Mouse (Mus musculus) kidney, adult 2 months (tissue): ENCODE data around the gene Acot10. TPM values are rescaled to one million over a fixed set of nuclear protein-coding genes. Genes with fewer than 3 reads are reported as not detected.
"Not testable (repeated sequence)": the region's sequence is repeated elsewhere in the genome, so short reads cannot be mapped to it uniquely, and the experiment has no call there.

Experiments
- DNase-seq: peaks from one replicate; pipeline ENCODE4 v3.0.0; 2021
- H3K27ac ChIP-seq: fragments of 200-500 bp; 2 replicates; pipeline ENCODE4 v1.5.1; 2012; ENCODE audit warnings: low read depth, low read length, control low read depth, inconsistent platforms; ENCODE audit not compliant: insufficient read depth
- H3K27me3 ChIP-seq: fragments of 200-500 bp; replicated peaks from 2 replicates; pipeline ENCODE4 v1.6.1; 2012; ENCODE audit warnings: mild to moderate bottlenecking, moderate library complexity, low read length, inconsistent platforms; ENCODE audit not compliant: control insufficient read depth, insufficient read depth
- H3K36me3 ChIP-seq: fragments of 200-500 bp; 2 replicates; pipeline ENCODE4 v1.6.1; 2012; ENCODE audit warnings: mild to moderate bottlenecking, moderate library complexity, low read length, inconsistent platforms; ENCODE audit not compliant: control insufficient read depth, insufficient read depth
- H3K4me1 ChIP-seq: fragments of 200-500 bp; 2 replicates; pipeline ENCODE4 v1.6.1; 2011; ENCODE audit warnings: low read length; ENCODE audit not compliant: control insufficient read depth, insufficient read depth
- H3K4me3 ChIP-seq: fragments of 200-500 bp; 2 replicates; pipeline ENCODE4 v1.5.1; 2011; ENCODE audit warnings: mild to moderate bottlenecking, low read depth, low read length, control low read depth; ENCODE audit not compliant: insufficient read depth
- CTCF ChIP-seq: fragments of 200-500 bp; conservative IDR thresholded peaks from 2 replicates; pipeline ENCODE4 v1.5.1; 2011; ENCODE audit warnings: low read depth, mild to moderate bottlenecking, control low read depth, low read length, moderate library complexity, mixed read lengths; ENCODE audit not compliant: insufficient read depth, insufficient read length
- POLR2A ChIP-seq: fragments of 200-500 bp; IDR thresholded peaks from one replicate; pipeline ENCODE4 v1.6.1; 2011; ENCODE audit warnings: low read depth, low read length, control low read depth
- WGBS: fragments of 180-500 bp; shearing (Covaris S2); methylation state at CpG from one replicate; pipeline ENCODE4 v1.1.7; 2018; 5-methylcytosine and 5-hydroxymethylcytosine counted together
- polyA plus RNA-seq: library from polyadenylated mRNA; depleted of rRNA; stranded (reverse); fragments of >200 nt; gene quantifications from 2 replicates; pipeline ENCODE4 v1.2.3, GENCODE M21; 2012; rRNA removed

The Acot10 gene
- polyA plus RNA-seq, result not detected in 2 replicates

DNA sequence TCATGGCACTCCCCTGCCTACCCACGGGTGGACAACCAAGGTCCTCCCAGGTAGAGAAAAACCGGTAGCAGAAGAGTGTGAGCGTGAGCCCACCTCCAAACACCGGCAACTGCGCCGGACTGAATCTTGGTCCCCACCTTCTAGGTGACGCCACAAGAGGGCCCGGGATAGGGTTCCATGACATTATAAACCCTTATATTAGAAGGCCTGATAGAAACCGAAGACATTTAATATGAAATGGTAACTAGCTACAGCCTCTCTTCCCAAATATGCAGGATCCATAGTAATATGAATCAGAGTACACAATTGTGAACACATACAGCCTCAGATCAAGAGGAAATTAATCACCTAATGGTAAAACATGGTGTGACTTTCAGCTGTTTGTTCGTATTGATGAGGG is at the start of gene Acot10:
TSS of gene Acot10 (minus strand) at position 101 of the 400 bp plus-strand sequence.
- no peaks in the 10 kb centered on the region for H3K36me3 ChIP-seq
- H3K4me1 ChIP-seq, result no peaks in the 10 kb centered on the region
- H3K4me3 ChIP-seq, result no peak within 1 kb of the TSS
- no peak for DNase-seq
- H3K27me3 ChIP-seq, result no peaks in the 10 kb centered on the region
- no peak within 1 kb of the TSS for H3K27ac ChIP-seq
- 88% methylated on average over 10 of the region's 10 CpGs for WGBS
- TF ChIP-seq CTCF (no peak), POLR2A (no peak)

DNA sequence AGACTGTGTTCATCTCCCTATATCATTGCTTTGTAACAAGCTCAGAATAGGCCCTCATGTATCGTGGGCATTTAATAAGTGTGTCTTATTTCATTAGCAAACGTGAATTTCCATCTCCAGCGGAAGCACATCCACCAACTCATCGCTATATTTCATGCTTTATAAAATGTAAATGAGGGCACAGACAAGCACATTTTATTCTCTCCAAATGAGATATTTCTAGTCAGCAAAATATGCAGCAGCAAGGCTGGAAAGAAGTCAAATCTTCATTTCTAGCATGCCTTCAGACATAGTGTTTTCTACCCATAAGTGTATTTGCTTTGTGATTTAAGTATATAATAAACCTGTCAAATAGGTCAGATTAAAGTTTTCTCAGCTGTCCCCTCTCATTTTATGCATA is 45.3 kb upstream of the Acot10 start:
- WGBS, result 74% methylated on average over 4 of the region's 4 CpGs
- H3K4me3 ChIP-seq, result no peak overlapping the region

DNA sequence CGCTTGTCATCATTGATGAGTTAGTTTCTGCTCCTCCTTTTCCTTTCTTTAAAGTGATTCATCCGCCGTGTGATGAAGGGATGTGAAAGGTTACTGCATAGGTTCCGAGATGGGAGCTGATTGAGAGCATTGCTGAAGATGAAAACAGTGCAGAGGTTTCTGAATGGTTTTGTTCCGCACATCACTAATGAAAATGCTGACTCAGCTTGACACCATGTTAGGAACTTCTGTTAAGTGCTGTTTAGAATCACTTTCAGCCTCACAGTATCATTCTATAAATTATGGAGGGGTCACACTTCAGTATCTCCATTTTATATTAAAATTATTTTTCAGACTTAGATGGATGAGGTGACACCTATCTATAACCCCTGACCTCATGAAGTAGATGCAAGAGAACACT is 29.7 kb upstream of the Acot10 start:
- no peaks in the 10 kb centered on the region for H3K36me3 ChIP-seq
- H3K4me3 ChIP-seq, result no peak overlapping the region
- 74% methylated on average over 5 of the region's 5 CpGs for WGBS
- TF ChIP-seq CTCF (no peak), POLR2A (no peak)
- H3K27ac ChIP-seq, result no peak overlapping the region
- no peak for DNase-seq
- no peaks in the 10 kb centered on the region for H3K4me1 ChIP-seq
- no peaks in the 10 kb centered on the region for H3K27me3 ChIP-seq

More for the DNA sequence above, 45.3 kb upstream of the Acot10 start:
- no peaks in the 10 kb centered on the region for H3K27me3 ChIP-seq
- H3K4me1 ChIP-seq, result no peaks in the 10 kb centered on the region
- no peaks in the 10 kb centered on the region for H3K36me3 ChIP-seq
- DNase-seq, result no peak
- no peak overlapping the region for H3K27ac ChIP-seq
- TF ChIP-seq CTCF, result no peak
- no peak for TF ChIP-seq POLR2A

DNA sequence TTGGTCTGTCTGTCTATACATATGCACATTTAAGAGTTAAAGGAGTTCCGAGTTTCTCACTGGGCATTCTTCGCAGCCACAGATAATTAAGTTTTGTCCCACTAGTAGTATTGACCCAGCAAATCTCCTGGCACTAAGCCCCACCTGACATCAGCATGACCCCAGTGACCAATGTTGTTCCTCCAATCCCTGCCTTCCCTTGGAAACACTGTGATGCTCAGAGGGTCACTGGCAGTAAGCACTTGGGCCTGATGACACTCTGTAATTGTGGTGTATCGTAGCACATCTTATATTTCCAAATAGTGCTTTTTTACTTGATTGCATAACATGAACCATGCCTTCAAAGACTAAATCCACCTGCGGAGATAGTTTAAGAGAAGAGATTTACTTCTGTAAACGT is 17.6 kb upstream of the Acot10 start:
- Histone ChIP-seq H3K36me3 (no peaks in the 10 kb centered on the region), H3K27ac (no peak overlapping the region), H3K4me1 (no peaks in the 10 kb centered on the region), H3K27me3 (no peaks in the 10 kb centered on the region), H3K4me3 (no peak overlapping the region)
- 75% methylated on average over 5 of the region's 5 CpGs for WGBS
- DNase-seq, result no peak
- TF ChIP-seq CTCF, result no peak
- no peak for TF ChIP-seq POLR2A

DNA sequence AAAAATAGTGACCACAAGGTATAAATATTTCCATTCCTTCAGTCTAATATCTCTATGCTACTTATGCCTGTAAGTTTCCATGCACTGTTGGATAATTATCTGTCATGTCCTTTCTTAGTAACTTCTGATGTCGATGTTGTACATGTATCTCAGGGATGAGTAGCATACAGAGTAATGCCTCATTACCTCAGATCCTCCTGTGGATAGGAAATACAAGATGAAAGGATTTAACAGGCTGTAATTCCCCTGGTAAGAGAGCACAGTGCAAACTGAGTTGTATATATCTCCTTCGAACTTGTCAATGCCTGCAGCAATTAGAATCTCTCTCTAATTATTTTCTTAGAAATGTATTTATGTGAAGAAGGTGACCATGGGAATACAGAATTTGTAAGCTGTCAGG is 16.2 kb upstream of the Acot10 start:
- no peak for TF ChIP-seq CTCF
- TF ChIP-seq POLR2A, result no peak
- Histone ChIP-seq H3K4me1 (no peaks in the 10 kb centered on the region), H3K4me3 (no peak overlapping the region), H3K27me3 (no peaks in the 10 kb centered on the region), H3K27ac (no peak overlapping the region), H3K36me3 (no peaks in the 10 kb centered on the region)
- DNase-seq, result no peak
- 46% methylated on average over 2 of the region's 2 CpGs for WGBS

DNA sequence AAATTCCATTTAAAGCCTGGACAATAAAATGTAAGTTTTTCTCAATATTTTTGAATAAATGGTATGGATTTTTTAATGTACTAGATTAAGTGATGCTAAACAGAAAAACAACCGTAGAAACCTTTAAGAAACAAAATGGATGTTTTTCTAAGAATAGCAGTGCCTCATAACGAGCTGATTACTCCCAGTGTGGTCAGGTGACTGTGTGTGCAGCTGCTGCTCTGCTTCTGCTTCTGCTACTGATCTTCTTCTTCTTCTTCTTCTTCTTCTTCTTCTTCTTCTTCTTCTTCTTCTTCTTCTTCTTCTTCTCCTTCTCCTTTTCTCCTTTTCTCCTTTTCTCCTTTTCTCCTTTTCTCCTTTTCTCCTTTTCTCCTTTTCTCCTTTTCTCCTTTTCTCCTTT is 3.0 kb upstream of the Acot10 start:
- H3K27ac ChIP-seq, H3K4me3 ChIP-seq, H3K36me3 ChIP-seq, DNase-seq, H3K4me1 ChIP-seq, H3K27me3 ChIP-seq: not testable (repeated sequence)
- 44% methylated on average over 2 of the region's 2 CpGs for WGBS

DNA sequence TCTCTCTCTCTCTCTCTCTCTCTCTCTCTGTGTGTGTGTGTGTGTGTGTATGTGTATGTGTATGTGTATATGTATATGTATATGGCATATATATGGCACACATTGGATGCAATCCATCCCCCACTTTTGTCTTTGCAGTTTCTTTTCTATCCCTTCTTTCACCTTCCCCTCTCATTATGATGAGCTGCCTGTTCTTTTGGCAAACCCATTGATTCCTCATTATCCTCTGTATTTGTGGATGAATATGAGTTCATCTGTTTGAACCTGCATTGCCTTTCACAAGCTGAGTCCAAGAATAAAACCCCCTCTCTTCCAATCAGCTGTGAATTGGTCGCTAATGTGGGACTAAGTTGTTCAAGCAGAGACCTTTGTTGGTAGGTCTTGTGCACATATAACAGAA is 1.4 kb upstream of the Acot10 start:
- 69% methylated on average over 1 of the region's 1 CpGs for WGBS
- TF ChIP-seq CTCF (no peak), POLR2A (no peak)

DNA sequence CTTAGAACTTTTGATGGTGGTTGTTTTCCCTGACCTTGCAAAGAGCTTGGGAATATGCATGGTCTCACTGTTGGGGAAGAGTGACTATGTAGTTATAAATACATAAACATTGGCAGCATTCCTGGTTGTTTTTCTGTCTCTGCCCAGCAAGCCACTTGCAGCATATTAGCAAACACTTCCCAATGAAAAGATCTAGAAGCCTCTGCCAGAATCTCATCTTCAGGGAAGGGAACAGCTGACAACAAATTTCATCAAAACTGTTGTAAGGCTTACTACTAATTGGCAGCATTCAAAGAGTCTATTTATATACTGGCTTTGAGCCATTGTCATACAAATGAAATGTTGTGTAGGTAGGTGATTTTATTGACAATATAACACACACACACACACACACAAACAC is 800 bp upstream of the Acot10 start:
- no peak for DNase-seq
- H3K36me3 ChIP-seq, result no peaks in the 10 kb centered on the region
- H3K4me3 ChIP-seq, result no peak overlapping the region
- no peaks in the 10 kb centered on the region for H3K27me3 ChIP-seq
- H3K4me1 ChIP-seq, result no peaks in the 10 kb centered on the region
- H3K27ac ChIP-seq, result no peak overlapping the region
- TF ChIP-seq CTCF (no peak), POLR2A (no peak)

More for the DNA sequence above, 1.4 kb upstream of the Acot10 start:
- Histone ChIP-seq H3K36me3 (no peaks in the 10 kb centered on the region), H3K27ac (no peak overlapping the region), H3K27me3 (no peaks in the 10 kb centered on the region), H3K4me1 (no peaks in the 10 kb centered on the region), H3K4me3 (no peak overlapping the region)
- DNase-seq, result no peak
